Mouse (Mus musculus): ENCODE measurements around the gene Bin2.

- TF ChIP-seq CTCF (IDR thresholded peaks at IDR 0.05; ENCODE audit: extremely low read depth, insufficient read depth, insufficient read length, insufficient replicate concordance) (no peak), POLR2A (IDR thresholded peaks at IDR 0.05; ENCODE audit: low read depth, low read length) (no peak)
These were observed 39.2 kb upstream of the Bin2 start for GRCm38 (mm10) chr15:100708433-100709078.
